Mouse (Mus musculus) urinary bladder, adult 18-20 months (tissue): ENCODE data around the gene Cux1.

Experiments
- DNase-seq, 2 experiments: peaks; one replicate each; pipeline ENCODE4 v3.0.0; 2022; ENCODE audit warnings: low spot score in 2 of 2, mixed read lengths in 2 of 2

Gene Cux1

DNA sequence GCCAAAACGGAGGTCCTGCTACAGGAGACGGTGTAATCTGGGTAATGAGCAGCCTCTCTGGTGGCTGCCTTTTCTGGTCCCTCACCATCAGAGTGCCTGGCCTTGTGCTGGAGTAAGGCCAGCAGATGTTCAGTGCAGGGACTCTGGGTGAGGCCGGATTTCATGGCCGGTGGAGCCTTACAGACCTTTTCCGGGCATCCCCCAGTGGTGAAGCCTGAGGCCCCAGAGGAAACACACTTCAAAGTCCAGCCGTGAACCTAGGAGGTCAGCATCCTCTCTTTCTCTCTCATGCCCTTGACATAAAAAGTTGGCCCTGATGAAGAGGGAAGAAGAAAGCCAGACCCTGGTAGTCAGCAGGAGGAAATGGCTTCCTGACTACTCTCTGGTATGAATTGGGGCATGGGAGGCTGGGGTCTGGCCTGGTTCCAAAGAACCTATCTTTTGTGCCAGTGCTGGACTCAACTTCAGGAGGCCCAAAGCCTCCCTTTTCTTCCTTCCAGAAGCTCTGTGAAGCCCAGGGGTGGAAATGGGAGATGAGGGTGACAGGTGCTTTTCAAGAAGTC is 138.7 kb downstream of the Cux1 start:
- no peak for DNase-seq

- DNase-seq, result no peak
These were observed 139.4 kb downstream of the Cux1 start for GRCm38 (mm10) chr5:136427772-136428497.

DNA sequence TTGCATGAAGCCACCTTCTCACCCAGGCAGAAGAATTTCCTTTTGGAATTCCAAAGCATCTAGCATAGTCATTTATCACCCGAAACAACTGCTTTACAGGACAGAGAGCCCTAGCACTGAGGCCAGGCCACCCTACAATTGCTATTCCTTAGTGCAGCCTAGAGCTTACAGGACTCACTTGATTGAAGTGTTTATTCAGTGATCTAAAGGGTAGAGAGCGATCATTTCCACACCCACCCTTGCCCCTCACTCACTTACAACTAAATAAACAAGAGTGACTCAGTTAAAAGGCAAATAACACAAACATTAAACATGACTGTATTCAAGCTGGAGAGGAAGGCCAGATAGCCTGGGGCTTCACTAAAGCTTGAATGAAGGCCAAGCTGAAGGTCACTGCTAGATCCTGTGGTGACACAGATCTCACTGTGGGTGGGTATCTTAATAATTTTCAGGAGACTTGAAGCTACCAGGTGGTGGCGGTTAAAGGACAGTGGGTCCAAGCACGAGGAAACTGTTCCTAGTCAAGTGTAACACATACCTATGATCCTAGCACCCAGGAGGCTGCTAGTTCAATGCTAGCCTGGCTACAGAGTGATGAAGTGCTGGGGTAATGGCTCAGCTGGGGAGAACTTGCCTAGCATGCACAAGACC is 140.0 kb downstream of the Cux1 start:
- no peak for DNase-seq

GRCm38 (mm10) chr5:136422948-136423347 is 144.3 kb downstream of the Cux1 start:
- DNase-seq, result no peak

DNA sequence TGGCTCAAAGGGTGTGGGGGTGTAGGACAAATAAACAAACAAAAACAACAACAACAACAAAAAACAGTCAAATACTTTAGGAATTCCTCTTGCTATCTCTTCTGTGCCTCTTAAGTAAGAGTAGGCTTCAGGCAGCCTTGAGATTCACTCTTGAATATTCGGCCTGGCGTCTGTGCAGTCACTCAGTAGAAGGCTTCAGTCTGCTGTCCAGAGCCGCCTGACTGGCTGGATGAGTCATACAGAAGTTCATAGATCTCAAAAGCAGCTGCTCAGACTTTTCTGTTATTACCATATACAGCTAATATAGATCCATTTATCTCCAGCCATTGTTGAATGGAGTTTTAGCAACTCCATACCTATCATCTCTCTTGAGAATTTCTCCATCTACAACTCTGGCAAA is 145.4 kb downstream of the Cux1 start:
- DNase-seq, result no peak

GRCm38 (mm10) chr5:136421316-136421715 is 146.0 kb downstream of the Cux1 start:
- no peak for DNase-seq

- no peak for DNase-seq
These were observed 146.9 kb downstream of the Cux1 start for GRCm38 (mm10) chr5:136420342-136420741.

DNA sequence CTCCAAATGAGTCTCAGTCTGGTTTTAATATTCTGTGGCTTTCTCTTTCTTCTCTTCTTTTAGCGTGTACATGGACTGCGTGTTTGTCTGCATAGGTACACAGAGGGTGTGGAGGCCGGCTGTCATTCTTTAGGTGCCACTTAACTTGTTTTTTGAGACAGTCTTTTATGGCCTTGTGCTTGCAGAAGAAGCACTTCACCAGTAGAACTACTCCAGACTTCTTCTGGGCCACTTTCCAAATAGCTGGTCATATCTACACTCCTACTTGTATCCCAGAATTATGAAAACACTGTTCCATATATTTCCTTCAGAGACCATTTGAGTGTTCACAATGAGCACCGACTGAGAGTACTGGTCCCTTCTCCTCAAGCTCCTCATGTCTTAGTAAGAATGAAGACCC is 149.4 kb downstream of the Cux1 start:
- DNase-seq, result no peak

DNA sequence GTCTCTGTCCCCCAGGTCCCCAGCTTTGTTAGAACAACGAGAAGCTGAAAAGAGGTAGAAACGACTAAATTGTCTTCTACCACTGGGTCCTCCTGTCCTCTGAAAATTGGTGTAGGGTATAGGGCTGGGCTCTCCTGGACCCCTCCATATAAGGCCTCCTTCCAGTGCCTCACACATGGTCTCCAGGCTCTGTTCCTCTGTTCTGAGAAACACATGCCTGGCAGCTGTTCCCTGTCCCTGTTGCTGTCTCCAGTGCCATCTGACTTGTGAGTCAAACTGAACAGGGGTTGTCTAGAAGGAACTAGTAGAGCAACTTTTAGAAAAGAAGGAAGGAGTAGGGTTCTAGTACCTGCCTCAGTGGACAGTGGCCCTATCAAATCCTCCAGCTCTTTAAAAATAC is 152.8 kb downstream of the Cux1 start:
- no peak for DNase-seq

- no peak for DNase-seq
These were observed 156.6 kb downstream of the Cux1 start for GRCm38 (mm10) chr5:136410681-136411181.

DNA sequence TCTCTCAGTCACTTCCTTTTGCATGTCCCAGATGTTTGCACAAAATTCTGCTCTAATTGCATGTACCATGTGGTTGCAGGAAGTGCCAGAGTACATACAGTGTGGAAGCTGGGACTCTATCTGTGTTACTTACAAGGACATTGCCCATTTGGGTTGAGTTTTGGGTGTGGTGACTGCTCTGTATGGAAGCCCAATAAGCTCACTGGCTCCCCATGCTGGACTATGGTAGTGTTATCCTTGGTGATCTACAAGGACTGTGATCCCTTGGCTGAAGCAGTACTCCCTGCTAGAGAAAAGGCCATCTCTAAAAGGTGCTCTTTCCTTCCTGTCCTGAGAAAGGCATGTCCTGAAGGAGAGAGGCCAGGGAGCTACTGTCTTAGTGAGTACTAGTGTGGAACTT is 160.9 kb downstream of the Cux1 start:
- DNase-seq, result no peak

- DNase-seq, result peak in 1 of 2 experiments; percentile 29
These were observed 163.7 kb downstream of the Cux1 start for GRCm38 (mm10) chr5:136403565-136403961.

DNA sequence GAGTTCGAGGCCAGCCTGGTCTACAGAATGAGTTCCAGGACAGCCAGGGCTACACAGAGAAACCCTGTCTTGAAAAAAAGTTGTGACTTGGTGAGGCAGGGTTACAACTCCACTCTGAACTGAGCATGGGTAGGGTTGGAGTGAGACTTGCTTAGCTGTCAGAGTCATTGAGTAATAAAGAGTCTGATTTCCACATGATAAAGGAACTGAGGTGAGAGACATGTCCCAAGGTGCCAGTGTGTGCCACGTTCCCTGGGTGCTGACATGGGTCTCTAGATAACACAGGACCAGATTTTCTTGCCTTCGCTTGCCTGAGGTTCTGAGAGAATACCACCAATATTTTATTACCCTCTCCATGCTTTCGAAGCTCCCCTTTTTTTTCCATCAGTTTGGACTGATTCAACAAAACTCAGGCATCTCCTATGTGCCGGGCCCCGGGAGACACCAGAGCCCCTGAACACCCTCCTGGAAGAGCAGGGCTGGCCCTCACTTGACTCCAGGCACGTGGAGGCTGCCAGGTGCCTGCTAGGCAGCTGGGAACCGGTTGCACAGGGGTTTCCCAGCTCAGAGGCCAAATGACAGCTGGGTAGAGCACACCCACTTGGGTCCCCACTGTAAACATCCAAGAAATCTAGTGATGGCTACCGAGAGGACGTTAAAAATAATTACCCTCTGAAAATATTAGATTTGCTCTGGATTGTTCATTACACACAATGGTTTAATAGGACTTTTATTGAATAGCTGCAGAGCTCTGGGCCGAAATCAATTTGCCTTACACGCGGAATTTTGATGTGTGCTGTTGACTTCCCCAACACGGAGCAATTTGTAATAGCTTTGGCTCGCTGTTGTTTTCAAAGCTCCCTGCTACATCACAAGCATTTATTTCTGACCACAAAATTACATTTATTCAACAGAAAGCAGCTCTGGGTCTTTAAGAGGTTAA is 164.4 kb downstream of the Cux1 start:
- DNase-seq, result no peak

- no peak for DNase-seq
These were observed 168.6 kb downstream of the Cux1 start for GRCm38 (mm10) chr5:136398706-136399105.

DNA sequence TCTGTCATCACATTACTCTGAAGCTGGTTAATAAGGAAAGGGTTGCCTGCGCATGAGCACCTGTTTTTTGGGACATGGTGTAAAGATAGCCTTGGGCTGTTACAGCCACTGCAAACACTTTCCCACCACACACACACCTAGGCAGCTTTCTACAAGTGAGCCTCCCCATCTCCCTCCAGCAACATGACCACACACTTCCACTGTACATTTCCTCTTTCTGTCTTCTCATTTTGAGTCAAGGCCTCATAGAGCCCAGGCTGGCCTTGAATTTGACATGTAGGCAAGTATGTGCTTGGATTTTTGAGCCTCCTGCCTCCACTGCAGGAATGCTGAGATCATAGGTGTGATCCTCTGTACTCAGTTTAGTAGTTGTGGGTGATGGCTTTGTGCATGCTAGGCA is 170.6 kb downstream of the Cux1 start:
- no peak for DNase-seq

DNA sequence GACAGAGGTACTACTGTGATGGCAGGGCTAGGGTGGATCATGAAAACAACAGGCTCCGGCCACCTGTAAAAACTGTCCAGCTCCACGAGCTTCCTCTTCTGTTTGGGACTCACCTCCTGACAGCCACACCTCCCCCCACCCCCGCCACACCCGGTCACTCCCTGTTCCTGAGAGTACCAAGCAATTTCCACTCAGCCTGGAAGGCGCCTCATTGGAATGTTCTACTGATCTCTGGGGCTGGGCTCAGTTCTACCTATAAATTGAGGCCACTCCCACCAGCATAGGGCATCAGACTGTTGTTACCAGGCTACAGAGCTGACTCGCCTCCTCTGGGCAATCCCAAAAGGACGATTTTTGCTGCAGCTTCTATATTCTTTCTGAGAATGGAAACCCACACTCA is 171.0 kb downstream of the Cux1 start:
- peak in 1 of 2 experiments; percentile 20 for DNase-seq

GRCm38 (mm10) chr5:136395600-136396195 is 171.6 kb downstream of the Cux1 start:
- no peak for DNase-seq

DNA sequence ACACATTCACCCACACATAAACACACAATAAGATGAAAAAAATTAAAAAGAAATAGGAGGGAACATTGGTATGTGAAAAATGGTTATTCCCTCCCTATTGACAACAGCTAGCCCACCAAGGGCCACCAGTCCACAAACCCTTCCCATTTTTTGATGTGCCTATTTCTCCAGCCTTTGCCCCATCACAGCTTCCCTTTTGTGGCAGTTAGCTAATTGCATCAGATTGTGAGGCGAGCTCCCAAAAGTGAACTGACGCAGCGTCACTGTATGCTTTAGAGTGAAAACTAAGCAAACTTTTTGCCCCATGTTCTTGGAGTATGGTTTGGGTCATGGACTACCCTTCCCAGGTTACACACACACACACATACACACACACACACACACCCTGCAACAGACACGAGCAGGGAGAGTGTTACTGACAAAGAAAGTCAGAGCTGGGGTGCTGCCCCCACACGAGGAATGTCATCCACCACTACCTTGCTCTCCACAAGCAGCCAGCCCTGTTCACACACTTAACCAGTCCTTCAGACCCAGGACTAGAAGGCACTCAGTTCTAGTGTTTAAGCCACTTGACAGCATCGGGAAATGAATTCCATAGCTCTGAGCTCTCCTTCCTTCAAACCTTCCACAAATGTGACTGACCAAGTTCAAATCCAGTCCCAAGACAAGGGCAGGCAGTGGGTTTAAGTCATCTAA is 172.6 kb downstream of the Cux1 start:
- no peak for DNase-seq

- no peak for DNase-seq
These were observed 173.7 kb downstream of the Cux1 start for GRCm38 (mm10) chr5:136393621-136394020.

DNA sequence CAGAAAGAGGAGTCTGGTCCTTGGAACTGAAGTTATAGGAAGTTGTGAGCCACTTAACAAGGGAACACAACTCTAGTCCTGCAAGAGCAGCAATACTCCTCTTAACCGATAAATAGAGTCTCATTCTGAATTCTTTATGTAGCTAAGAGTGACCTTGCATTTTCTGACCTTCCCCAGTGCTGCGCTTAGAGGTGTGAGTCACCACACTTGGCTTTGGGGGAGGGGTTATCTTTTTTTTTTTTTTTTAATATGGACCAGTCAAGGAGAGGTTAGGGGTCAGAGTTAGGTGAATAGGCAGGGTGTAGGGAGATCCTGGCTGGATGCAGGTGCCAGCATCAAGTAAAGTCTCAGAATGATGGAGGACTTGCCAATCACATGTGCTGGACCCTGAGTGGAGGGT is 180.5 kb downstream of the Cux1 start:
- no peak for DNase-seq

DNA sequence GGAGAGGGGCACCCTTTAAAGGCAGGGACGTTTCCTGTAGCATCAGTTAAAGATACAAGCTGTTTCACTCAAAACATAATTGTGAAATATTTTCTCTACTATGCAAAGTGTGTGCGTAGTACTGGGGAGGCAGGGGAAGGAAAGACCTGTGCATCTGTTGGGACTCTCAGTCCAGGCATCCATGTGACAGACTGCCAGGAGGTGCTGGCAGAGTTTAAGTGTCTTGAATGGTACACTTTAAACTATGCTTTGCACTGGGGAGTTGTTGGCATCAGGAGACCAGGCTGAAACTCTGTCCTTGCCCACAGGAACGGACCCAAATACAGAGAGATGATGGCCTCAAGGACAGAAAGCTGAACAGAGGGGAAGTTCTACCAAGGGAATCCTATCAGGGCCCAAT is 182.1 kb downstream of the Cux1 start:
- DNase-seq, result no peak
